Mouse (Mus musculus): Measurements from ENCODE around the gene Dab2ip.
A peak's percentile ranks its signal among the peaks of the same experiment; 100 is the strongest.

The Dab2ip gene

DNA sequence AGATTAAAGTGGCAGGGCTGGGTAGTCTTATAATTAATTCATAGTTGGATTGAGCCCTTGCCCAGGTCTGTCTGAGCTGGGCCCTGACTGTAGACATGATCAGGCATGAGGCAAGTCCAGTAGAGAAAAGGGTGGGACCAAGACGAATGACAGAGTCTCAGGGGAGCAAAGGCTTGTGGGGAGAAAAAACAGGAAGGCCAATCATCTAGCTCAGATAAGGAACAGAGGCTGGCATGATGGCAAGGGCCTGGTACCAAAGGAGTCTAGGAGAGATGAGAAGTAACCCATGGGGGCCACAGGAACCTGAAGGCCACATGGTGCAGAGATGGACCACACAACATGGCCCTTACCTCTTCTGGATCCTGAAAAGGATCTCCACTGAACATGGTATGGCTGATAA is 158.1 kb downstream of the Dab2ip start:
- no peak for DNase-seq (ENCODE audit: low spot score)

DNA sequence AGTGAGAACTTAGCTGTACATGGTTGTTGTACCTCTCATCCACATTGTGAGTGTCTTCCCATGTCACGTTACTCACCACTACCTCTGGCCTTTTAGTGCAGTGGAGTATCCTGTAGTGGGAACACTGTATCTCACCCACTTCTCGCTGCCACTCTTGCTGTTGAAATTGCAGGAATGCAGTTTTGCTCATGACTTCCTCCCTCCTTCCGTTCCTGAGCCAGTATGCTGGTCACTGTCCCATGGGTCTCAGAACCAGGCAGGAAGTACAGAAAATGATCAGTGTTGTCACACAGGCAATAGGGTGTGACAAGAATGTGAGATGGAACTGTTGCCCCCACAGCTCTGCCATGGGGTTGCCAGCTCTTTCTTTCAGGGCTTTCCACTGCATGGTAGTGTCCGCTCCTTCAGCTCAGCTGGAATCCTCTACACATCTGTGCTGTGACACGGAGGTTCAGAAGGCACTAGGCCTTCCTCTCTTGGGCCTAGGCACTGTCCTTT is 160.0 kb downstream of the Dab2ip start:
- DNase-seq (ENCODE audit: low spot score), result no peak

DNA sequence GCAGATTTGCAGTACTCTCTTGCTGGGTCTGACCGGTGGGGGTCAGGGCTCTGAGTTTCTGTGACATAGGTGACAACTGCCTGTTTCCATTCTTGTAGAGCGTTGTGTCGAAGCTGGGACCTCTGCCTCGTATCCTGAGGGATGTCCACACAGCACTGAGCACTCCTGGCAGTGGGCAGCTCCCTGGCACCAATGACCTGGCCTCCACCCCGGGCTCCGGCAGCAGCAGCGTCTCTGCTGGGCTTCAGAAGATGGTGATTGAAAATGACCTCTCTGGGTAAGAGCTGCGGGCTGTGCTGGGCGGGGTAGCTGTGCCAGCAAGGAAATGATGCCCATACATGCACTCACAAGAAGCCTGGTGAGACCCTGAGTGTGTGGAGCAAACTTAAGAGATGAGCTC is 160.6 kb downstream of the Dab2ip start:
- no peak for DNase-seq (ENCODE audit: low spot score)

DNA sequence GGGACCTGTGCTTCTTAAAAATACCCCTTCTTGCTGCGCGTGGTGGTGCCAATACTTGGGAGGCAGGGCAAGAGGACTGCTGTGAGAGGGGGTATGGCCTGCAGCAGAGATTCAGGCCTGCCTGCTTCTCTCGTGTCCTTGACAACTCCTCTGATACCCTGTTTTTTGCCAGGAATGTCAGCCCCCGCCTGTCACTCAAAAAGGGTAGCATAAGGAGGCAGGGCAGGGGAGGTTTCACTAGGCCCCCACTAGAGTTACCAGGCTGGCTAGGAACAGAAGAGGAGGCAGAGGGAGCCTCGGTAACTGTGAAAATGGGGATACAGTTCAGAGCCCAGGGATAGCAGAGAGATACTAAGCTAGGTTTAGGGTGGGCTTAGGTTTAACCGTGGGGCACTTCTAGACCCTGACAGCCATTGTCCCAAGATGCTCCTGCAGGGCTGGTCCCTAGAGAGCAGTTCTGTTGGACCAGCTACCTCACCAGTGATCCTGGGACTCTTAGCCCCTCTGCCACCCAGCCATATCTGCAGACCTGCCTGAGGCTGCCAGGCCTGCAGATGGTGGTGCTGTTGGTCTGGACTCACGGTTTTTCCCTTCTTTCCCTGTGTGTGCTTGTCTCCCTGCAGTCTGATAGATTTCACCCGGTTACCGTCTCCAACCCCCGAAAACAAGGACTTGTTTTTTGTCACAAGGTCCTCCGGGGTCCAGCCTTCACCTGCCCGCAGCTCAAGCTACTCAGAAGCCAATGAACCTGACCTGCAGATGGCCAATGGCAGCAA is 161.4 kb downstream of the Dab2ip start:
- no peak for DNase-seq (ENCODE audit: low spot score)

DNA sequence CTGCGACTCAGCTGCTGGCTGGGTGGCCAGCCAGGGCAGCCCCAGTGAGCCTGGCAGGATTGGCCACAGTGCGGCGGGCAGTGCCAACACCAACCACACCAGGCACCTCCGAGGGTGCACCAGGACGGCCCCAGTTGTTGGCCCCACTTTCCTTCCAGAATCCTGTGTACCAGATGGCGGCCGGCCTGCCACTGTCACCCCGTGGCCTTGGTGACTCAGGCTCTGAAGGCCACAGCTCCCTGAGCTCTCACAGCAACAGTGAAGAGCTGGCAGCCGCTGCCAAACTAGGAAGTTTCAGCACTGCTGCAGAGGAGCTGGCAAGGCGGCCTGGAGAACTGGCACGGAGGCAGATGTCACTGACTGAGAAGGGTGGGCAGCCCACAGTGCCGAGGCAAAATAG is 162.0 kb downstream of the Dab2ip start:
- DNase-seq (ENCODE audit: low spot score), result no peak

DNA sequence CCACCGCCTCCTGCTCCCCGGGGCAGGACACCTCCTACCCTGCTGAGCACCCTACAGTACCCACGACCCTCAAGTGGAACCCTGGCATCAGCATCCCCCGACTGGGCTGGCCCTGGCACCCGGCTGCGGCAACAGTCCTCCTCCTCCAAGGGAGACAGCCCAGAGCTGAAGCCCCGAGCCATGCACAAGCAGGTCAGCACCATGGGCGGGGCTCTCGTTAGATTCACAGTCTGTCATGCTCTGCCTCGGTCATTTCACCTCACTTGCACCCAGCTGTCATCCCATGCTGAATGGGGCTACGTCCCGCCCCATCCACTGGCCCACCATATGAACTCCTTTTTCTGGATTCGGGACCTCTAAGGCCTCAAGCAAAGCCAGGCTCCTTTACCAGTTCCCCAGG is 162.5 kb downstream of the Dab2ip start:
- no peak for DNase-seq (ENCODE audit: low spot score)

DNA sequence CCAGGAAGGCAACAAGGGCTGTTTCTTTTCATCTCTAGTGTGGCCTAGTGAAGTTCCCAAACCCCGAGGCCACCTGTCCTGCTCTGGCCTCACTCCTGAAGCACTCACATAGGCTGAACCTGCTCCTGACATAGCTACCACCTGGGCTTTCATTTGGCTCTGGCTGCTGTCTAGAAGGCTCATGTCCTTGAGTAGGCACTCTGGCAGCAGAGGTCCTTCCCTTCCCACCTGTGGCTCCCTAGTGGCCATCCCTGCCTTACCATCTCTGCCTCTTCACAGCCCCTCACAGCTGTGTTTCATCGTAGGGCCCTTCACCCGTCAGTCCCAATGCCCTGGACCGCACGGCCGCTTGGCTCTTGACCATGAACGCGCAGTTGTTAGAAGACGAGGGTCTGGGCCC is 162.9 kb downstream of the Dab2ip start:
- no peak for DNase-seq (ENCODE audit: low spot score)

DNA sequence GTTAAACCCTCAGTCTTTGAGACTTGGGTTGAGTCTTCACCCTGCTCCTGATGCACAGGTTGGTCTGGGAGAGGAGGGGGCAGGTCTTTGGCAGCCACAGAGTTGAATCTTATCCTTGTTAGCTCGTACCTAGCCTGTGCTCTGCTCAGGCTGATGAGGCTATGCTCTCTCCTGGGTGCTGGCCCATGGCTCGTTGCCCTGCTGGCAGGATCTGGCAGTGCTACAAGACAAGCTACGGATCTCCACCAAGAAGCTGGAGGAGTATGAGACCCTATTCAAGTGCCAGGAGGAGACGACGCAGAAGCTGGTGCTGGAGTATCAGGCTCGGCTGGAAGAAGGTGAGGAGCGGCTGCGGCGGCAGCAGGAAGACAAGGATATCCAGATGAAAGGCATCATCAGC is 164.8 kb downstream of the Dab2ip start:
- DNase-seq (ENCODE audit: low spot score), result no peak

DNA sequence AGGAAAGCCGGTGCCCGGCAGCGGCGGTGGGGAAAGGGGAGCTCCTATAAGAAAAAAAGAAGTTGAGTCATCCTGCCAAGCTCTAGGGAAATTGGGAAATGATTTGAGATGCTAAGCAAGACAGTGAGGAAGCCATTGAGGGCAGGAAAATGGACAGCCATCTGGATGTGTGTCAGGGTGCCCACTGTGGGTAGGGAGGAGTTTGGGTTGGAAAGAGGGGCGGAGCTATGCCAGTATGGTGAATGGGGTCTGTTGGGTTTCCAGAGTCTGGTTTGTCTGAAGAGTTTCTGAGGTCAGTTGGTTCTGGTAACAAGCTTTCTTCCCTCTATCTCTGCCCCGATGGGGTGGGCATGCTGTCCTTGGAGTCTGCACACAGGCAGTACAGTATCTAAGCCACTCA is 165.2 kb downstream of the Dab2ip start:
- DNase-seq (ENCODE audit: low spot score), result no peak

DNA sequence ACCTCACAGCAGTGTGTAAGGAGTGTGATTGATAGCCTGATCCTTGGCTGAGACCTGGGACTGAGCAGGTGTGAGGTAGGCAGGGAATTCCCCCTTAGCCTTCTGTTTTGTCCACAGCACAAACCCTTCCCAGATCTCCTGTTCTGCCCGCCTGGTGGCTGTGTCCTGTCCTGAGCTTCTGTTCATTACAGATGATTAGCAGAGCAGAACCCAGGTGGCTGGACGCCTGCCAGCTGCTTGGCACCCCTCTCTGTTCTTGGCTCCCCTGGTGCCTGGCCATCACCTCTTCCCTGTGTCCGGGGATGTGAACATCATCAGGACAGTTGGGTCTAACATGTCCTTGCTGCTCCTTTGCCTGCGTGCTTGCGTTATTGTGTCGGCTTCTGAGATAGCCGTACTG is 165.6 kb downstream of the Dab2ip start:
- DNase-seq (ENCODE audit: low spot score), result no peak

DNA sequence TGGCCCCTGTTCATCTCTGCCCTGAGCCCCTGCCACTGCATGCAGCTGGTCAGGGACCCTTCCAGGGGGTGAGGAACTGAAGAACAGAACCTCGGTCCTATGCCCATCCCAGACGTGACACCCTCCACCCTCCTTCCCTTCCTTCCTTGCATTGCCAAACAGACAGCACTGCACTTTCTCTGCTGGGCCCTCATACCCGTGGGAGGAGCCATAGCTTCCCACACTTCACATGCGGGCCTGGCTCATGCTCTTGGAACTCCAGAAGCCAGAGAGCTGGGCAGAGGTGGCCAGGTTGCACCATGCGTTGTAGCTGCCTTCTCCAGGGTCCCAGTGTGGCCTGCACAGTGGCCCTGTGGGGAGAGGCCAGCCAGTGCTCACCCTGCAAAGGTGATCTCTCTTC is 170.6 kb downstream of the Dab2ip start:
- DNase-seq (ENCODE audit: low spot score), result no peak

DNA sequence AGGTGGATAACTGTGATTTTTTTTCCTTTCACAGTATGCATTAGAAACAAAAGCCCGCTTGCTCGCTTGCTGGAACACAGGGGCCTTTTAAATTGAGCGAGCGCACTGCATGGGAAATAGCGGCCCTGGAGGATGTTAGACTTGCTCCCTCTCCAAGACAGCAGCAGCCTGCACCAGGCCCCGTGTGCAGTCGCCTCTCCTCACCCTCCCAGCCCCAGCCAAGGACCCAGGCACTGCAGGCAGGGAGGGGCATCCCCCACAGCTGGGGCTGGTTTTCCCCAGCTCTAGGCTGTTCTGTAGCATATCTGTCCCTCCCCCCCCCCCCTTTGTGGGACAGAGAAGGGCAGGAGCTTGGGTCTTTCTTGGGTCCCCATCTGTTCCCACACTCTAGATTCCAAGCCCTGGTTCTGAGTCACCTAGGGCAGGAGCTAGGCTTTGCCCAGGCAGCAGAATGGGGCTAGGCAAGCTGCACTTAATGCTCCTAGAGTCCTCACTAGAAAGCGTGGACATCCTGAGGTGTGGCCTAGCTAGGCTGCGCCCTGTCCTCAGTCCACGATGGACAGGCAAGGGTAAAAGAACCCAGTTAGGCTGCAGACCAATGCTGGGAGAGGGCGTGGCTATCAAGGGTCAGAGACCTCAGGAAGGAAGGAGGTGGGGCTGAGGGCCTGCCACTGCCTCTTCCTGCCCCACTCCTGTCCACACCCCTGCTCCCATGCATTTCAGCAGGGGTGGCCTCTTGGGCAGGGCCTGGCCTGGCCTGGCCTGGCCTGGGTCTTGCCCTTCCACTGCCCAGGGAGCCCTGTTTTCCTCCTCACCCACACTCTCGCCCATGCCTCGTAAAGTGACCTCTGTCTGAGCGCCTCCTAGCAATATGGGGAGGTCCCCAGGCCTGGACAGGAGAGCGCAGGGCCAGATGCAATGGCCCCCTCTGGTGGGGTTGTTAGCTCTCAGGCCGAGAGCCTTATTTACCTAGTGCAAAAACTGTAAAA is 171.3 kb downstream of the Dab2ip start:
- DNase-seq (ENCODE audit: low spot score), result peak; percentile 26

DNA sequence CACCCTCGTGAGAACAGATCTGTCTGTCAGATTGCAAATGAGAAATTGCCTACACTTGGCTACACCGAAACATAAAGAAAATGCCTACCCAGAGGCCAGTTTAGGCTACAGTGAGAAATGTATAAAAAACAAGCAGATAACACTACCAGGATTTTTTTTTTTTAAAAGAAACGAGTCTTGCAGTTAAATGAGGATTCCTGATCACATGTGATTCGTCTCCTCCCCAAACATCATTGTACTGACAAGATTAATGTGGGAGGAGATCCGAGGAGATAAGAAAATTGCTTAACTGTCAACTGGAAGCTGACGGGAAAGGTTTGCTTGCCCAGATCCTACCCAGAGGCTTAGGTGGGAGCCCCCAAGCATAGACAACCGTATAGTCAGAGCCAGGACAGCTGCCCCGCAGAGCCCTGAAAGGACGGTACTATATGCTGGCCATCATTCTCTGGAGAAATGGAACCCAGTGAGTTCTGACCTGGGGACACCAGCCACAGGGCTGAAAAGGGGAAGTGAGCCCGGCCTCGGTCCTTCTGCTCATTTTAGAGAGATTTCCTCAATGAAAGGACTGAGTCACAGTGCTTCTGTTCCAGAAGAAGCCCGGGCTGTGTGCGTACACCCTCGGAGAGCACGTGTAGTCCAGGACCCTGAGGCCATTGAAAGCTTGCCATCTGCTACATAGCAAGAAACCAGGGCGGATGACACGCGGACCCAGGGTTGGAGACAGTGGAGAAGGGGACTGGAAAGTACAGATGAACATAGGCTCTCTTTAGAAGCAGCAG is 173.8 kb downstream of the Dab2ip start:
- DNase-seq (ENCODE audit: low spot score), result no peak

DNA sequence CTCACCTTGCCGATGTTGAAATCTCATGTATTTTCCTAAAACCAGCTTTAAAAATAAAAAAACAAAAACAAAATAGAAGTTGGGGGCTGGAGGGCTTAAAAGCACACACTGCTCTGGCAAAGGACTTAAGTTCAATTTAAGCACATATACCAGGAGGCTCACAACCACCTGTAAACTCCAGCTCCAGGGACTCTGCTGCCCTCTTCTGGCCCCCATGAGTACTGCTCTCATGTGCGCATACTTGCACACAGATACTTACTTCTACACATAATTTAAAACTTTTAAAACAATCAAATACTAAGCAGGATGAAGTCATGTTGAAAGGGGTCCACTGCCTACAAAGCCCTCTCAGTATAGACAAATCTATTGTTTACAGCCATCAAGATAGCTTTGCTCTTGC is 176.9 kb downstream of the Dab2ip start:
- no peak for DNase-seq (ENCODE audit: low spot score)

DNA sequence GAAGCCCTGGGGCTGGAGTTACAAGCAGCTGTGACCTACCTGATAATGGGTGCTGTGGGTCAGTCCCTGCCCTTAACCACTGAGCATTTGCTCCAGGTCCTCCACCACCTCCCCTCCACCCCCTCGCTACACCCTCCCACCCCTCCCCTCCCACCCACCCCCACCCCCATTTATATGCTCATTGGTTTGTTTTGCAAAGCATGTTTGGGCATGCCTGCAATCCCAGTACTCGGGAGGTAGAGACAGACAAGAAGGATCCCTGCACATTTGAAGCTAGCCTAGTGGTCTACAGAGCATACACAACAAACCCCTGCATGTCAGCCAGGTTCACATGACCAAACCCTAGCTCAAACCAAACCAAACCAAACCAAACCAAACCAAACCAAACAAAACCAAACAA is 178.0 kb downstream of the Dab2ip start:
- DNase-seq (ENCODE audit: low spot score), result no peak

DNA sequence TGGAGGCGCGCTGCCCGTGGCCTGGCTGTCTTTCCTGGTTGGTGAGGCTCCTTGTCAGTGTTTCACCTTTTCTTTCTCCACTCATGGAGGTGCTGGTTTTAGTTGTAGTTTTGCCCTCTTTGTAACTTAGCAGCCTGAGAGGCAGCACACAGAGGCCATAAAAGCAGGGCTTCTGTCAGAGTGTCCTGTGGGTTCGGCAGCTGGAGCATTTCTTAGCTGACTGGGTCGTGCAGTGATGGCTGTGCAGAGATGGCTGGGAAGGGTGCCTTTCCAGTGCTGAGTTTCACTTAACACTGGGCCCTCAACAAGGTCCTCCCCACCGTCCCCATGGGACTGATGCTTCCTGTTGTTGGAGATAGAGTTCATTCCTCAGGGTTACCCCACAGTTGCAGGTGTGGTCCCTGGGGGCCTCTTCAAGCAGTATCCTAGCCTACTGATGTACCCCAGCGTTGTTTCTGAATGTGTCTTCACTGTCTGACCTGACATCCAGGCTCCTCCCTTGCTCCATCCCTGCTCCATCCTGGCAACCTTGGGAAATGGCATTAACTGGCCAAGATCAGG is 179.5 kb downstream of the Dab2ip start:
- no peak for DNase-seq (ENCODE audit: low spot score)

DNA sequence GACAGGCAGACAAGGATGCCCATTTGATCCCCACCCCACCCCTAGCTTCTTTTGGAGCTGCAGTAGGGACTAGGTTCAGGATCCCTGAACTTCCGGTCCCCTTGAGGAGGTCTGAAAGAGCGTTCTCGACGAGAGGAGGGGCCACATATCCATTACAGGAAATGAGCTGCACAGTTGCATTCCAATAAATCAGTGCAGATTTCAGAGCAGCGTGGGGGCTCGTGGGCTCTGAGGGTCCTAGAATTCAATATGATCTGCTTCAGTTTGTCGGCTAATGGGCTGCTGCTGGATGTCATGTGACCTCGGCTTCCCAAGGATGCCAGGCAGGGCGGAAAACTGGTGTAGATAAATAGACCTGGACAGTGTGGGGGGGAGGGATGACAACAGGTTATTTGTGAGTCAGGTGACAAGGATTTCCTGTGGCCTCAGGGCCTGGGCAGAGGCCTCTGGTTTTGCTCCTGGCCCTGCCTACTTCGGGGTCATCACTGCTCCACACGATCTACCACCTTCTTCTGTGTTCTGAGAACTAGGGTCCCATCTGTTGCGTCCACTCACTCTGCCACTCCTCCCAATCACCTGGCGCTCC is 181.7 kb downstream of the Dab2ip start:
- no peak for DNase-seq (ENCODE audit: low spot score)

DNA sequence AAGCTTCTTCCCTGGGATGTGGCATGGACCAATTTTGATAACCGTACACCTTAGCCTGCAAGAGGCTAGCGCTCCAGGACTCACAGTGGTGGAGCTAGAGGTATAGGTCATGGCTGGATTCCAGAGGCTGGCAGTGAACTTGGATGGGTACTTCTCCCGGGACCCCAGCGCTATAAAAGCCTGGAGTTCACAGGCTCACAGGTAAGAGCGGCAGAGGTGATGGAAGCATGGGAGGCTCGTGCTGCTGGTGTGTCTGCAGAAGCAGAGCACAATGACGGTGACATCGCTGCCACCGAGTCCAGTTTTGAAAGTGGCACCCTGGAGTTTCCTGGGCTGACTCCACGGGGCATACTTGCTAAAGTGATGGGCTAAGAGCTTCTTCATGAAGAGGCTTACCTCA is 187.8 kb downstream of the Dab2ip start:
- no peak for DNase-seq (ENCODE audit: low spot score)

DNA sequence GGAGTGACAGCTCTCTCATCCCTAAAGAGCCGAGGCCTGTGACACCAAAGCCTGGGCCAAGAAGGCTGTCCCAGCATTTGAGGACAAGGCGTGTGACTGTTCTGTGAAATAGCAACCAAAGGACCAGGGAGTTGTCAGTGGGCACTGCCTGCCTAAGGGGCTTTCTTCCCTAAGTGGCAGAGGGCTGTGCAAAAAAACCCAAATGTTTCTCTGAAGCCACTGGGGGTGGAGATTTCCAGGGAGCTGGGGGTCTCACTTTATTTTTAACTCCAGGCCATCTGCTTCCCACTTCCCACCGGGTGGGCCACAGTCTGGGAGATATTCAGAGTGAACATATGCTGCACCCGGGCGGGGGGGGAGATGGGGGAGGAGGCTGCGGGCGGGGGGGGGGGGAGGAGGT is 188.6 kb downstream of the Dab2ip start:
- no peak for DNase-seq (ENCODE audit: low spot score)

DNA sequence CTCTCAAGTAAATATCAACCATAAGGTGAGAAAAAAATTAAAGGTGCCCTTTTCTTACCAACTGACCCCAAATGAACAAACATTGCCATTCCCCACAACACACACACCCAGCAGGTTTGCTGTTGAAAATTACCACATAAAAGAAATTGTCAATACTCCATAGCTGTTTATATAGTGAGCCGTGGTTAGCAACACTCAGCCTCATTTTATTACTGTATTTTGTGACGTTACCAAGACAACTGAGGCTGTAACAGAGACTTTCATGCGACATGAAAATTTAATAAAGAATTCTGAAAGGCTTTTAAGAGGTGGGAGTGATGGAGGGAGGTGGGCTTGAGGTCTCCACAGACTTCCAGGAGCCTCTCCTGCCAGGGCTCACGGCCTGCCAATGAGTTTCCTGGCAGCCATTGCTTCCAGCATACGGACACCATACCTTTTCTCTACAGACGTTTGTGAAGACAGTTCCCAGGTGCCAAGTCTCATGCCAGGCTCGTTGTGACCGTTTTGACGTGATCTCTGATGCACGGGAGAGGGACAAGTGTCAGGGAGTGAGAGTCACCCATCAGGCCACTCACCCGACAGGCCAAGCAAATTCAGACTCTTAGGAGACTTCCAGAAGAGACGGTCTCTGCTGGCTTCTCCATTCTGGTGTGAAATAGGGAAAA is 189.4 kb downstream of the Dab2ip start:
- DNase-seq (ENCODE audit: low spot score), result no peak

DNA sequence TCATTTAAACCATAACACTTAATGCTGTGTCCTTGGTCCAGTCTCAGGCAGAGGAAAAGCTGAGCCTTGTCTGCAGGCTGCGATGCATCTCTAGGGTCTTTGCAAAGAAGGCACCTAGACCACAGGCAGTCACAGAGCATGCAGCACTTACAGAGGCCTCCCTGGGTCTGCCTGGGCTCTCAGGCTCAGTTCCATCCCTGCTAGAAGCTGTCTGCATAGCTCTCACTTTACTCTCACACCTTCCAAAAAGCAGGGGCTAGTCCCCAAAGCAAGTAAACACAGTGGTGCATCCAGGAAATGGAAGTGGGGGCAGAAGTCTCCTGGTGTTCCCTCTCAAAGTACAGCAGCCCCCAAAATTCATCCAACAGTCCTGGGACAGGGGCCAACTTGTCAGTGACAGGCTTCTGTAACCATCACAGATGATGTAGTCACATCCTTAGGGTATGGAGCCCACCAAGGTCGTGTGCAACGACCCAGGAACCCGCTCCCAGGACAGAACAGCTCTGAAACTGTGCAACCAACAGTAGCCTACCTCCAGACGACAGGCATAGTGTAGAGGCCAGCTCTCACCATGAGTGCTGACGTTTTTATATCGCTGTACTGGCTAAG is 192.6 kb downstream of the Dab2ip start:
- no peak for DNase-seq (ENCODE audit: low spot score)

All from urinary bladder, postnatal 25 days (tissue).